Mouse (Mus musculus) forebrain, embryonic 10.5 days (tissue): ENCODE measurements at regions not wholly inside any gene's neighbourhood (a gene's known extent, or its start where the extent isn't known, plus 50 kb on each side); places are given as distances from the start of the nearest gene placed in this dataset.
A peak's percentile ranks its signal among the peaks of the same experiment; 100 is the strongest.

Source experiments
- DNase-seq: peaks from one replicate; pipeline ENCODE4 v3.0.0-alpha.2; 2017; ENCODE audit warnings: low spot score; ENCODE audit errors: extremely low spot score
- H3K27ac ChIP-seq: fragments of 300-500 bp; sonication (generic); 2 replicates; pipeline ENCODE4 v1.5.1; 2016; ENCODE audit warnings: mild to moderate bottlenecking
- H3K27me3 ChIP-seq: fragments of 300-500 bp; sonication (generic); 2 replicates; pipeline ENCODE4 v1.6.1; 2016; ENCODE audit warnings: mild to moderate bottlenecking; ENCODE audit not compliant: poor library complexity, severe bottlenecking
- H3K36me3 ChIP-seq: fragments of 300-500 bp; sonication (generic); replicated peaks from 2 replicates; pipeline ENCODE4 v1.6.1; 2016; ENCODE audit warnings: mild to moderate bottlenecking, moderate library complexity
- H3K4me1 ChIP-seq: fragments of 300-500 bp; sonication (generic); 2 replicates; pipeline ENCODE4 v1.6.1; 2016
- H3K4me3 ChIP-seq: fragments of 300-500 bp; sonication (generic); 2 replicates; pipeline ENCODE4 v1.5.1; 2016; ENCODE audit warnings: mild to moderate bottlenecking, moderate library complexity
- H3K9me3 ChIP-seq: fragments of 300-500 bp; sonication (generic); 2 replicates; pipeline ENCODE4 v1.6.1; 2016; ENCODE audit warnings: mild to moderate bottlenecking, moderate library complexity
- WGBS: fragments of 180-500 bp; shearing (Covaris S2); methylation state at CpG from one replicate; pipeline ENCODE4 v1.1.7; 2016; 5-methylcytosine and 5-hydroxymethylcytosine counted together

DNA sequence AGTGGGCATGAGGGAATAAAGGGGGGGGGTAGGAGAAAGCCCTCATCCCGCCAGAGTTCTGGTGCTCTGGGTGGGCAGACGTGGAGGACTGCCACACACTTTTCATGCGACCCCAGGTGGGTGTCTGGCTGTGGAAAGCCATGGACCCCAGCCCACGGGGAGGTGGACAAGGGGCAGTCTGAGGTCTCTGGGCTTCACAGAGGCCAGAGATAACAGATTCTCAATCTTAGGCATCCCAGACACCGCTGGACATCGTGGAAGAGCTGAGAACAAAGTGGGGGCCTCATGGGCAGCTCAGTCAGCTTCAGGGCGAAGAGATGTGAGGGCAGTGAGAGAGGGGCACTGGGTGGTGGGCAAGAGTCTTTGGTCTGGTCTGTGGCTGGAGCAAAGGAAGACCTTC lies 157.9 kb upstream of the Speer2 start:
- H3K27ac ChIP-seq = no peak overlapping the region
- H3K36me3 ChIP-seq = no peaks in the 10 kb centered on the region
- H3K4me1 ChIP-seq = no peaks in the 10 kb centered on the region
- no peak for DNase-seq
- H3K9me3 ChIP-seq = no peaks in the 10 kb centered on the region
- WGBS = 91% methylated on average over 7 of the region's 7 CpGs
- no peak overlapping the region for H3K4me3 ChIP-seq
- H3K27me3 ChIP-seq = no peaks in the 10 kb centered on the region

DNA sequence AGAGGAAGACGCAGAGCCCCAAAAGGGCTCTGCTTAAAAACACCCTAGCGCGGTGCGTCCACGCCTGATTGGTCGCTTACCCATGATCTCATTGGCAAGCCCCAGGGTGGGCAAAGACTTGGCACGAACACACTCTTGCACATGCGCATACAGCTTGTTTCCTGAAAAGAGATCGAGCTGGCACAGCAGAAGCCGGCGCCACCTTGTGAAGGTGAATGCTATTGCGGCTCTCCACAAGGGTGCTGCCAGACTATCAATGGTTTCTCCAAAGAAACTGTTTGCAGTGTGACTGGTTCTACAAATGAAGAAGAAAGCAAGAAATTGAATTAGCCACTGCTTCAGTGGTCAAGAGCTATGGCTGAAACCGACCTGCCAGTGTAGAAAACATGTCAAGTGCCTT lies 165.1 kb upstream of the Speer2 start:
- no peaks in the 10 kb centered on the region for H3K9me3 ChIP-seq
- no peaks in the 10 kb centered on the region for H3K4me1 ChIP-seq
- no peaks in the 10 kb centered on the region for H3K27me3 ChIP-seq
- DNase-seq = peak; percentile 16
- no peaks in the 10 kb centered on the region for H3K36me3 ChIP-seq
- WGBS = 84% methylated on average over 13 of the region's 13 CpGs
- no peak overlapping the region for H3K27ac ChIP-seq
- no peak overlapping the region for H3K4me3 ChIP-seq

DNA sequence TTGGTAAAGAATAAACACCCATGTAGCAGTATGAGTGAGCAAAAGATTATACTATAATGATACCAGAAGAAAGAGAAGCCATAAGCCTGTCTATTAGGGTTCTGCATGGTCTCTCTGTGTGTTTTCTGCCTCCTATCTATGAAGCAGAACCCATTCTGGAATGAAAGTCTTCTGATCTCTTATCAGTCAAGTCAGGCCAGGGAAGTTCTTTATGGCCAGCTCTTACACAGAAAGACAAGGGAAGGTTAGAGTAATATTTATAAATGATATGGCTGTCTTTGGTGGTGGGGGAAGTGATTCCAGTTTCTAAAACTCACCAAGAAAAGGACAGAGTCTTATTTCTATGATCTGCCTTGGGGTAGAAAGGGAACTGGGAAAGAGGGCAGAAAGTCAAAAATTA lies 182.0 kb upstream of the Speer2 start:
- no peaks in the 10 kb centered on the region for H3K36me3 ChIP-seq
- H3K9me3 ChIP-seq = no peaks in the 10 kb centered on the region
- H3K4me1 ChIP-seq = no peaks in the 10 kb centered on the region
- H3K4me3 ChIP-seq = no peak overlapping the region
- DNase-seq = no peak
- H3K27me3 ChIP-seq = no peaks in the 10 kb centered on the region
- no peak overlapping the region for H3K27ac ChIP-seq

DNA sequence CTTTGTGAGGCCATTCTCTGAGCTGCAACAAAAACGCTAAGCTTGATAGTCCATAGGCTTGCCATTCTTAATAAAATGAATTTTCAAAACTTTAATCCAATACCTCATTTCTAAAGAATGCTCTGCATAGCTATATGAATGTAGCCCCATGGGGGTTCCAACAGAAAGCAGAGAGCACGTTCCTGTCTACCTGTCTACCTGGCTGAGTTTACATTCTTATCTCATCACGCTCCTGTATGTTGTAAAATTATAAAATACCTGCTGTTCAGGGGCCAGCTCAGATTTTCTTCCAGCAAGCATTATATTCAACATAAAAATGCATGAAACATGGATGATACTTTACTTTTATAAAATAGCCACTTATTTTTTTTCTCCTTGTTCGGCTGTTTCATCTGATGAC lies 182.5 kb upstream of the Speer2 start:
- DNase-seq = no peak
- Histone ChIP-seq H3K36me3 (no peaks in the 10 kb centered on the region), H3K27me3 (no peaks in the 10 kb centered on the region), H3K4me1 (no peaks in the 10 kb centered on the region), H3K27ac (no peak overlapping the region), H3K9me3 (no peaks in the 10 kb centered on the region), H3K4me3 (no peak overlapping the region)
- WGBS = 75% methylated on average over 4 of the region's 4 CpGs

DNA sequence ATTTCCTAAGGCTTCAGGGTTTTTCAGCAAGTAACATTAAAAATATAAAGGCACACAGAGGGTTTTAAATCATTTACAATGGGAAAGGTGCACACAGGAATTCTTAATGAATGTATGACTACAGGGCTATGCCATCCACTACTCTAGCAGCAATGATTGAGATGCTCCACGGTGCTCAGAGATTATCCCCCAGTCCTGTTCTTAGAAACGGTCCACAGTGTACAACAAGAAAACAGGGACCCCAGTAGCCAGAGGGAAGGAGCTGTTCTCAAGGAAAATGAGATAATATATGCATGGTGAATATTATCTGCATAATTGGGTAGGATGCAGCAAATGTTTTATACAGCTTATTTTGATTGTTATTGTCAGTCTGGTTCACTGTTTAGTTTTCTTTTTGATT lies 186.3 kb upstream of the Speer2 start:
- H3K9me3 ChIP-seq = no peaks in the 10 kb centered on the region
- WGBS = 86% methylated on average over 2 of the region's 2 CpGs
- DNase-seq = no peak
- H3K4me1 ChIP-seq = no peaks in the 10 kb centered on the region
- H3K27ac ChIP-seq = no peak overlapping the region
- H3K36me3 ChIP-seq = no peaks in the 10 kb centered on the region
- no peak overlapping the region for H3K4me3 ChIP-seq
- H3K27me3 ChIP-seq = no peaks in the 10 kb centered on the region

DNA sequence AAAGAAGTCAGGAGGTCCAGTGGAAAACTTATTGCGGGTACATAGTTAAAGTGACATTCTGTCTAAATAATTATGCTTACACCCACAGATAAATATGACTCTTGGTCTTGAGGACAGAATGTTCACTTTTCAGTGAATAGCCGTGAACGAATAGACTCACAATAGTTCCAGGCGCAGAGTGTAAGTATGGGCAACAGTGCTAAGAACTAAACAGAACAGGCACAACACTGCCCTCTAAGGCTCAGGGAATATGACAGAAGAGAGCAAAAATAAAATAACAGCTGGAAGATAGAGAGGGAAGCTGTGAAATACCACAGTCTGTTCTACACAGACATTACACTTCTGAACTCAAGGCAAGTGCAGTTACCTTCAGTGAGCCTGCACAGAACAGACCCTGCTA lies 207.9 kb upstream of the Speer2 start:
- Histone ChIP-seq H3K27ac (no peak overlapping the region), H3K4me1 (no peaks in the 10 kb centered on the region), H3K27me3 (no peaks in the 10 kb centered on the region), H3K4me3 (no peak overlapping the region), H3K9me3 (no peaks in the 10 kb centered on the region), H3K36me3 (no peaks in the 10 kb centered on the region)
- DNase-seq = no peak
- 95% methylated on average over 4 of the region's 4 CpGs for WGBS

DNA sequence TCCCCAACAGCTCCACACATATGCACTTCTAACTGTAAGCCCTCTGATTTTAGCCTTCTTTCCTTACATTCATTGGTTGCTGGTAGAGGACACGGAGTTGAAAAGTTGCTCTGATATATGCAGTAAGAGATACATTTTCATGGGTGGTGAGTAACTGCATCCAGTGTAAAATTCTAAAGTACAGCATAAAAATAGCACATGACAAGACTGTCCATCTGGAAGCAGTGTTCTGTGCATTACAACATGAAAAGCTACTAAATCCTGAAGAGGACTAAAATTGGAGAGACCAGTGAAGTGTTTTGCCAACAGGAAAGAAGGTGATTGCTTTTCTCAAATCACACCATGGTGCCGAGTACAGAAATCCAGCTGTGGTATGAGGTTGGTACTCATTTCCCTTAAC lies 210.2 kb upstream of the Speer2 start:
- Histone ChIP-seq H3K4me3 (no peak overlapping the region), H3K4me1 (no peaks in the 10 kb centered on the region), H3K9me3 (no peaks in the 10 kb centered on the region), H3K27me3 (no peaks in the 10 kb centered on the region), H3K27ac (no peak overlapping the region), H3K36me3 (no peaks in the 10 kb centered on the region)
- 93% methylated on average over 2 of the region's 2 CpGs for WGBS
- DNase-seq = no peak

DNA sequence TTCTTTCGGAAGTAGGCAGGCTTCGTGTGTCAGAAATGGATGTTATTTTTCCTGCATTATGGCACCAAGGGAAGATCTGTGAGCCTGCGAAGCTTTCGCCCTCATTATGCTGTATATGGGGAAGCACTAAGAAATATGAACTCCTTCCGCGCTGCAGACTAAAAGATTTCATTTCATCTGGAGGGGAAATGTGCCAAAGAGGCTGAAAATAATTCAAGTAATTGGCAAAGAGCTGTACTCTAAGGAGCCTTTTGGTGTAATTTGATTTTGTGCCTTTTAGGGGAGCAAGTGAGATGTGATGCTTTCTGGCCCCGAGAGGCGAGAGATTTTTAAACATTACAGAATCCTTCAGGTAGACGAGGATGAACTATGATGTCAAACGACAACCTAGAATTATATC lies 216.0 kb upstream of the Speer2 start:
- no peaks in the 10 kb centered on the region for H3K36me3 ChIP-seq
- H3K9me3 ChIP-seq = no peaks in the 10 kb centered on the region
- no peak for DNase-seq
- 91% methylated on average over 10 of the region's 10 CpGs for WGBS
- no peaks in the 10 kb centered on the region for H3K27me3 ChIP-seq
- no peak overlapping the region for H3K4me3 ChIP-seq
- H3K27ac ChIP-seq = no peak overlapping the region
- H3K4me1 ChIP-seq = no peaks in the 10 kb centered on the region

DNA sequence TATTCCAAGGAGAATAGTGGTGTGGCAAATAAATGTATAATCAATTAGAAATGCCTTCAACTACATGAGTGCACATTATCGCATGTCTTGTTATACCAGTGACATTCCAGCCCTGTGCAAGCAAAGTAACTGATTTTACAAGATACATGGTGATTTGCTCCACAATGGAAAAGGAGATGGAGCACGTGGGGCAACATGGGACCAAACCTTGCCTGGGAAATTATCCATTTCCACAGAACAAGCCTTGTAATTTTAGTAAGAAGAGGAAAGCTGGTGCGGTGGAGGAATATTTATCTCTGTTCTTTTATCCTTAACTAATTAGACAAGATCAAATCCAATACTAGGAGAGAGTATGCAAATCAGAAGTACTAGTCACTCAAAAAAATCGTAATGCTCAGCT lies 222.5 kb upstream of the Gbe1 start:
- Histone ChIP-seq H3K27me3 (no peaks in the 10 kb centered on the region), H3K9me3 (no peaks in the 10 kb centered on the region), H3K27ac (no peak overlapping the region), H3K36me3 (no peaks in the 10 kb centered on the region), H3K4me1 (peaks cover 6% of the 10 kb centered on the region; the same call in 1 of the 2 replicates), H3K4me3 (no peak overlapping the region)
- DNase-seq = no peak
- WGBS = 91% methylated on average over 4 of the region's 4 CpGs

DNA sequence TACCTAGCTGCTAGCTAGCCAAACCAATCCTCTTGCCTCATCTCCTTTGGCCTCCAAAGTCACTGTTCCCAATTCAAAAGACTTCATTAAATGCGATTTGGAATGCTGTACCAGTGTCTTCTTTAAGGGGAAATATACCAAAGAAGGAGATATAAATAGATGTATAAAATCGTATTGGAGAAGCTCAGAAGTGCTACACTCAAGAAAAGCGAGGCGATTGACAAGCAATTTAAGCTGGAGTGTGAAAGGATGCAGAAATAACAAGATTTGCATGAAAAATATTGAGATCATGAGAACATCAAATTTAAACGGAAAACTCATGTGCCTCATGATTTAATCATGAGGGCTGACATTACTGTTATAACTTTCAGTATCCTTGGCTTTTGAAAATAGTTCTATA lies 221.8 kb upstream of the Gbe1 start:
- WGBS = 90% methylated on average over 5 of the region's 5 CpGs
- H3K27ac ChIP-seq = no peak overlapping the region
- H3K9me3 ChIP-seq = no peaks in the 10 kb centered on the region
- DNase-seq = no peak
- H3K4me3 ChIP-seq = no peak overlapping the region
- H3K4me1 ChIP-seq = peaks cover 6% of the 10 kb centered on the region; the same call in 1 of the 2 replicates
- H3K27me3 ChIP-seq = no peaks in the 10 kb centered on the region
- no peaks in the 10 kb centered on the region for H3K36me3 ChIP-seq

DNA sequence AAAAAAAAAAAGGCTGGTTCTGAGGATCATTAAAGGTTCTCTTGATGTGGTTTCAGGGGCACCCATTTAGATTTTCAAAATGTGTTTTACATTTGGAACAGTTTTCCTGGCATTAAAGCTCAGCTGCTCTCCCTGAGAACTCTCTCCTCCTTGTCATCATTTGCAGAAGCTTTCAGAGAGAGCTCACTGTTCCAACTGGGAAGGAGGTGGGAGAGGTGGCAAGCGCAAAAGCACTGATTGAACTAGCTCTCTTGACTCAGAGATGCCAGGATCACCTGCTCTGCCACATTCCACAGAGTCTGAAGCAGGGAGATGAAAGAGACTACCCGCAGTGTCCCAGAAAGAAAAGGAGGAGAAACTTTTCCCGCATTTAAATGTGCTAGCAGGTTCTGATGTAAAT lies 220.5 kb upstream of the Gbe1 start:
- no peaks in the 10 kb centered on the region for H3K27me3 ChIP-seq
- H3K4me1 ChIP-seq = peaks cover 6% of the 10 kb centered on the region; the same call in 1 of the 2 replicates
- no peak overlapping the region for H3K4me3 ChIP-seq
- WGBS = 17% methylated on average over 3 of the region's 3 CpGs
- H3K36me3 ChIP-seq = no peaks in the 10 kb centered on the region
- H3K9me3 ChIP-seq = no peaks in the 10 kb centered on the region
- H3K27ac ChIP-seq = no peak overlapping the region
- no peak for DNase-seq

DNA sequence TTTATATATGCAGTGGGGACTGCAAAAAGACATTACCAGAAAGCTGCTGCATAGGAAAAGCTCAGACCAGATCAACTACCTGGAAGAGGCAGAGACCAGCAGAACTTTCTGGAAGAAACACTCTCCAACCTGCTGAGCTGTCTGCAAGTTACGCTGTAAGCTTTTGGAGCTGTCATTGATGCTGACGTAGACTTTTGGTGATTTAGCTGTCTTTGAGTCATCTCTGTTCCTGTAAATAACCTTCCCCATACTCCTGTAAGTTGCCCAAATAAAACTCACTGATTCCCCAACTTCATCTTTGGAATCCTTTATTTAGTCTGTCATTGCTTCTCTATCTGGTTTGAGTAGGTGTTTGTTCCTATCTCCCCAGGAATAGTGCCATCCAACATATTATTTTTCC lies 218.5 kb upstream of the Gbe1 start:
- H3K4me3 ChIP-seq = no peak overlapping the region
- no peak overlapping the region for H3K27ac ChIP-seq
- WGBS = 86% methylated on average over 2 of the region's 2 CpGs
- DNase-seq = no peak
- H3K4me1 ChIP-seq = peaks cover 6% of the 10 kb centered on the region; the same call in 1 of the 2 replicates
- H3K9me3 ChIP-seq = no peaks in the 10 kb centered on the region
- no peaks in the 10 kb centered on the region for H3K27me3 ChIP-seq
- H3K36me3 ChIP-seq = no peaks in the 10 kb centered on the region

DNA sequence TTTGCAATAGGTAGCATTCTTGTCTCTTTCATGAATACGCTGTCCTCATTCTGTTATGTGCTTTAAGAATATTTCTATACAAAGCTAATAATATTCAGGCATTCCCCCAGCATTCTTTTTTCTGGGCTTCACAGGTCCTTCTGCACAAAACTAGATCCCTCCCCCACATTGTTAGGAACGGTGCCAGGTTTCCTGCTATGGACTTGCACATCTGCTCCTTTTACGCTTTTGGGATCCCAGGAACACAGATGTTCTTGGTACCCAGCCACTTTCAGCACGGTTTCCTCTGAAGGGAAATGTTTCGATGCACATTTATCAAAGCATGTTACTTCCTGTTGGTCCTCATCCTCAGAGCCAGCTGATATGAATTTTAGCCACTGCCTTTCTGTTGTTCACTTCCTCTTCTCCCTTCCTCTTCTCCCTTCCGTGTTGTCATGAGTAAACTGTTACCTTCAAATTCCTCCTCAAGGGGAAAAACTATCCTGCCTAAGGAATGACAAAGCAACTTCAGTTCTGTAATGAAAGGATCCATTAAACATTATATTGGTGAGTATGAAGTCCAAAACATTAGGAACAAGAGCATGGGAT lies 209.9 kb upstream of the Gbe1 start:
- Histone ChIP-seq H3K27ac (0 out of 2 replicates have a peak overlapping the region, but pooled peaks have one; percentile 30), H3K27me3 (no peaks in the 10 kb centered on the region), H3K4me1 (peaks cover 12% of the 10 kb centered on the region), H3K9me3 (no peaks in the 10 kb centered on the region), H3K36me3 (no peaks in the 10 kb centered on the region), H3K4me3 (no peak overlapping the region)
- DNase-seq = no peak
- 66% methylated on average over 6 of the region's 6 CpGs for WGBS

DNA sequence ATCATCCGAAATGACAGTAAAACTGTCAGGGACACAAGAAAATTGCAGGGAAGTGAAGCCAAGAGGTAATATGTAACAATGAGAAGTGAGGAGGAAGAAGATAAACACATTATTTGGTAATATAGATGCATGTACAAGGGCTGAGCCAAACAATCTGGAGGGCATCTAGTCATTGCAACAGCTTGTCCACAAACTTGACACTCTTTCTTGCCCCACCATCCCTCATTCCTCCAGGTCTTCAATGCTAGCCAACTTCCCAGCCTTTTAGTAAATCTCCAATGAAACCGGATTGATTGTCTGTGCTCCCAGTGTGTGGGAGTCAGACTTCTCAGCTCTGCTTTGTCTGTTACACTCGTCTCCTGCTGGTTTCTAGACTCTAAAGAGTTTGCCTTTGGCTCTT lies 172.3 kb upstream of the Gbe1 start:
- 47% methylated on average over 3 of the region's 3 CpGs for WGBS
- H3K4me3 ChIP-seq = no peak overlapping the region
- no peak for DNase-seq
- no peak overlapping the region for H3K27ac ChIP-seq
- H3K27me3 ChIP-seq = no peaks in the 10 kb centered on the region
- H3K36me3 ChIP-seq = no peaks in the 10 kb centered on the region
- peaks cover 5% of the 10 kb centered on the region for H3K4me1 ChIP-seq
- H3K9me3 ChIP-seq = no peaks in the 10 kb centered on the region
